Mouse (Mus musculus): Measurements from ENCODE around the gene Ltbp2.

The Ltbp2 gene

DNA sequence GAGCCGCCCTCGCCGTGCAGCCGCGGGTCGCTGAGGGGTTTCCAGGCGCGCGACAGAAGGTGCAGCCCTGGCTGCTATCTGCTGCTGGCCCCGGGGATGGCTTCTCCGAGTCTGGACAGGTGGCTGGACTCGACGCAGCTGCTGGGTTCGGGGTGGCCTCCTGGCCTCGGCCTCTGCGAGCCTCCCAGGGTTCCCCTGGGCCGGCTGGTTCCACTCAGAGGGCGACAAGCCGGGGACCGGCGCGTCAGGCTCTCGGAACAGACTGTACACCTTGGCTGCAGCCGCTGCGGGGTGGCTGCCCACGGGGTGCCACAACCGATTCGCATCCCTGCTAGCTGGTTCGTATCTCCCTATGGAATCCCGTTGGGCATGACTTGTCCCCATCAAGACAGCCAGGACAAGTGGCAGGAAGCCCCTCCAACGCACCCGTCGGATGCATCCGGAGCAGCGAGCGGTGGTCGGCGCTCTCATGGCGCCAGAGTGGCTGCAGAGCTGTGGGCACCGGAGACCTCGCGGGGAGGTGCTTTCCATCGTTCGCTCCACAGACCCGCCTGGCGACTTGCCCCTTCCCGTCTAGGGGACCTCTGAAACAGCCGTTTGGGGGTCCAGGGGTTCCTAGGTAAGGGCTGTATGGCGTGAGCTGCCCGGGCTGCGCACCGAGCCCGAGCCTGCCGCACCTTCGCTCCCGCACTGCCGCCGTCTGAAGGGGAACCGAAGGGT lies 411 bp downstream of the Ltbp2 start:
- DNase-seq = peak; percentile 66 to 78

DNA sequence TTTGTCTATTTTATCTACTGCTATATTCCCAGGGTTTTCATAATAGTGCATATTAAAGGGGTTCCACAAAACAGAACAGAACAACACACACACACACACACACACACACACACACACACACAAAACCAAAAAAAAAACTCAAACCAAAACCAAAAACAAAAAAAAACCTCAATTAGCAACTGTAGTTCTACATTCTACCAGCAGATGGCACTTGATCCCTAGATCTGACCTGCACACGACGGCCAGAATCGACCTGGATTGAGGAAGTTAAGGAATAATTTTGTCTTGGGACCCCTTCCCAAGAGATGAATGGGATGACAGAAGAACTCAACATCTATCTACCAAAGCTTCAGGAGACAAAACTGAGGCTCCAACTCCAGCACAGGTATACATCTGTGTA lies 2.9 kb downstream of the Ltbp2 start:
- peak; percentile 39 to 81 for DNase-seq

DNA sequence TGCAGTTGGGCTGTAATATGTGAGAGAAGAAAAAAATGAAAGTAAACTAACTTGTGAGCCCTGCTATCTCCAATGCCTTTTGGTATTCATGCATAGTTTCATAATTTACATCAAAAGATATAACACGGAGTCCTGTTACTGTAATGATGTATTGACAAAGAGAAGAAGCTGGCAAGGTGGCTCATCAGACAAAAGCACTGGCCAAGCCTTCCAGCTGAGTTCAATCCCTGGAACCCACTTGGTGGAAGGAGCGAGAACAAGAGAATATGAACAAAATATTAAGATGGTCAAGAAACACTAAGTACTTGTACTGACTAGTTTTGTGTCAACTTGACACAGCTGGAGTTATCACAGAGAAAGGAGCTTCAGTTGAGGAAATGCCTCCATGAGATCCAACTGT lies 4.0 kb downstream of the Ltbp2 start:
- DNase-seq = no peak

DNA sequence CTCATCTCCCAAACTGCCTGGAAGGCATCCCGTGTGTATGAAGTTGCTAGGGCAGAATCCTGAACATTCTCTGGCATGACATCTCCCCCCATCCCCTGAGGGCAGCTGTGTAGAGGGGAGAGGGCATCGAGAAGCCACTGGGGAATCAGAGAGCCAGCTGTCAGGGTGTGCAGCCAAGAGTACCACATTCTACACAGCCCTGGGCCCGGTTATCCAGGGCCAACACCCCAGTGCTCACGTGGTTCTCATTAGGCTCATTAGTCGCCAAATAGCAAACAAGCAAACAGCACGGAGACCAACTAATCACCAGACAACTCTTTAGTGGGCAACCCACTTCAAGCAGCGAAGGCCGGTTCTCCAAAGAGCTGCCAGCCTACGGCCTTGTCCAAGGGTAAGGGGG lies 10.9 kb downstream of the Ltbp2 start:
- DNase-seq = peak; percentile 34 to 41

- DNase-seq = no peak
Observed at GRCm38 (mm10) chr12:84864801-84865200, 11.5 kb downstream of the Ltbp2 start.

DNA sequence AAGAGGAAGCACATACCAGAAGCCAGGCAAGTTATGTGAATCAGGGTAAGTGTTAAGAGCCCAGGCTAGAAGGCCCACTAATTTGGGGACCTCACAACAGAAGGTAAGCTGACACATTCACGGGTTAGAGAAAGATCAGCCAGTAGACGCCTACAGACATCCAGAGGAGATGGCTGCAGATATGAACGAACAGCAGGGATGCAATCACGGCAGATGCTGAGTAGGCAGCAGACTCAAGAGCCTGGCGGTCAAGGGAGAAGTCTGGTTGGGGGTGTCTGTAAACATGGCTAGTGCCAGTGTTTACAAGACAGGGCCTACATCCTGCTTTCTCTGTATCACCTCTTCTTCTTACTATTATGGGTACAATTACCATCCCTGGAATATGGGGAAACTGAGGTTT lies 13.1 kb downstream of the Ltbp2 start:
- DNase-seq = no peak

- DNase-seq = peak; percentile 79 to 83
Observed at GRCm38 (mm10) chr12:84862136-84862910, 14.0 kb downstream of the Ltbp2 start.

DNA sequence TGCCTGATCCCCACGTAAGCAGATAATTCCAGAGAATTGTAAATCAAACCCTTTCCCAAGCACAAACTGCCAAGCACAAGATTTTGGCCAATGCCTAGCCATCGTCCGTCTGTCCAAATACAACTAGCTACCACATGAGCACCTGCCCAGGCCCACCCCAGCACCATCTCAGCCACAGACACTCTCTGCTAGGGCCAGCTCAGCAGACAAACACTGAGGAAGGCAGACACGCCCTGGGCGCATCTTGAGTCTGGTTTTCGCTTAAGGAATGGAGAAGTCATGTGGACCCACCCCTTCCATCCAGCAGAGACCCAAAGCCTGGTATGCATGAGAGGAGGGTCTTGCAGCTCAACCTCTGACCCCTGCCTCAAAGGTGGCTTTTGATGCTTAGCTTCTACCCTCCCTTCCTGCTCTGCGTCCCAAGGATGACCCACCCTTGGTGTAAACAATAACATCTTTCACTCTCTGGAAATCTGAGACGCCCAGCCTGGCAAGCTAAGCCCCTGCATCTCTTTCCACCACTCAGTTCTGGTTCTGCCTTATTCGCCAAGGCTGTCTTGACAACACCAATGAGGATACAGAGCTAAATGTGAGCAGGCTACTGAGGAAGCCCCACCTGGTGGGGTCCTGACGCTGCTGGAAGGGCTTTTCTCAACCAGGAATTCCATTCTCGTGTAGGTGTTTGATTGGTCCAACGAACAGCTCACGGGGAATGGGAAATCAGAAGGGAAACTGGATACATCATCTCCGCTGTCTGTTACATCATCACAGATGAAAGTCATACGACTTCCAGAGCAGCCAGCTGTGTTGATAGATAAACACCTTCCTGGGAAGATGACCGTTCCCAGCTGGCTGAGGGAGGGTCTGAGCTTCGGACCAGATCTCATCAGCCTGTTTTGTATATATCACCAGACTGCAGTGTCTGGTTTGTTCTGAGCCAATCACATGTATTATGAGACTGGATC lies 17.9 kb downstream of the Ltbp2 start:
- DNase-seq = no peak

- peak in 1 of 2 experiments; percentile 26 for DNase-seq
Observed at GRCm38 (mm10) chr12:84857706-84858105, 18.6 kb downstream of the Ltbp2 start.

GRCm38 (mm10) chr12:84856532-84856931 lies 19.8 kb downstream of the Ltbp2 start:
- peak; percentile 44 to 47 for DNase-seq

DNA sequence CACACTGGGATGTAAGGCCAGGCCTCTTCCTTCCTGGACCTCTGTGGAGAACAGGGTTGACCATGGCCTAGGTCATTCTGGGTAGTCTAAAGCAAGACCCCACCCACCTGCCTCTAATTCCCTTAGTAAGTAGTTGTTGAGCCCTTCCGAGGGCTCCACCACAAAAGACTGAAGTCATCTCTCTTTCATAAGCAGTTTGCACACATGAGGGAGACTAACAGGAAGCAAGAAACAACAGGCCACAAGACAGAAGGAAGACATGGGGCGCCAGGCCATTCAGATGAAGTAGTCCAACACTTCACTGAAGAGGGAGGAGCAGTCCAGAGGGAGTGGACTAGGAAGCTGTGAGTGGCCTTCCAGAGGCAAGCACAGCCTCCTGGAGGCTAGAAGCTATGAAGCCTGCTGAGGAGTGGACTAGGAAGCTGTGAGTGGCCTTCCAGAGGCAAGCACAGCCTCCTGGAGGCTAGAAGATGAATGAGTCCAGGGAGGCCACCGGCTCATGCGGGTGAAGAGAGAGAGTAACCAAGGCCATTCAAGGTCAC lies 21.2 kb downstream of the Ltbp2 start:
- DNase-seq = no peak

GRCm38 (mm10) chr12:84854392-84855033 lies 21.8 kb downstream of the Ltbp2 start:
- no peak for DNase-seq

DNA sequence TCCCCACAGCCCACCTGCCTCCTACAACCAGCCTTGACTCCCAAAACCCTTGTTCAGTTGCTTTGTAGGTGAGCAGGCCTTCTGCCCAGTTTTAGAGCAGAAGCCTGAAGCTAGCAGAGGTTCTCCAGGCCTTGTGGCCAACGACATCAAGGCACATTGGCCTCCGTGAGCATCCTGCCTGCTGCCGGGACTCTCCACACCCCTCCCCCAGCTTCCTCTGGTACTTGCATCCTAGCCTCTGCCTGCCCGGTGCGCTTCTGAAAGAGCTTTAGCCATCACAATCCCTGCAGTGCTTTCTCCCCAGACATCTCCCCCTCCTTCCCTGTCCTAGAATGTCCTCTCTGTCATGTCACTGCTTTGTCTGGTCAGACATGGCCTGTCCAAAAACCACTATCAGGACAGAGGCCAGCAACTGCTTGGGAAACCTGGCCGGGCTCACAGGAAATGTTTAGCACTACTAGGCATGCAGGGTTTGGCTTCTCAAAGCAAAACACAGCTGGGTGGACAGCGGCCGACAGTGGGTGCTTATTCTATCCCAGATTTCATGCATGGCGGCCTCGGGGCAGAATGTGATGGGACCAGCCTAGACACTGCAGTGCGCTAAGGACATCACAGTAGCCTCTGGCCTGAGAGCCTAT lies 24.8 kb downstream of the Ltbp2 start:
- DNase-seq = peak; percentile 23 to 25

DNA sequence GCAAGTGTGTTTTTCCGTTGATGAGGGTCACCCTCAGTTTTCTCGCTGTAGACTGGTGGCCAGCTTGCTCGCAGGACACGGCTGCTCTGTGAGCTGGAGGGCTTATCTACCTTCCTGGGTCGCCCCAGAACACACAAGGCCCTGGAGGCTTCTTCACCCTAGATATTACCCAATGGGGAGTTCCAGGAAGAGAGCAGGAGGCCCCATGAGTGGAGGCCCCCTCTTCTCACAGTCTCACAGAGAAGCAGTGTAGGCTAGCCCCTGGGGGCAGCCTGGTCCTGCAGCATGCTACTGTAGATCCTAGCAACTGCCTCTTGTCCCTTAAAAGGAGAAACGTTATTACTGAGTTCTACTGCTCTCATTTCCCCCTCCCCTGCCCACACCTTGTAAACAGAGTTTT lies 28.4 kb downstream of the Ltbp2 start:
- DNase-seq = no peak

GRCm38 (mm10) chr12:84847480-84847879 lies 28.9 kb downstream of the Ltbp2 start:
- no peak for DNase-seq

DNA sequence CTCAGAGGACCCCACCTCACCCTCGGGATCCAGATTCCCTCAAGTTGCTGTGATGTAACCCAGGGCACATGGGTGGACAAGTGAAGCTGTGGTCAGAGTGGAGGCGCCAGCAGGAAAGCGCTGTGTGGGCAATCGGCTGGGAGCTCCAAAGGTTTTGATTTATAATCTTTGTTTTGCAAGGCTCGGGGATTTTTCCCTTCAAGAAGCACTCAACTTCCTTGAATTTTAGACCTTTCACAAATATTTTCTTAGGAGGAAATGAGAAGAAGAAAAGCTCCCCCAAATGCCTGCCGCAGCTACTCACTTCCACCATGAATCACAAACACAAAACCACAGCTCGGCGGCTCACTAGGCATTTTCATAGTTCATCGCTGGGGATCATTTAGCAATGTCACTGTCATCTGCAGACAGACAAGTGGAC lies 29.7 kb downstream of the Ltbp2 start:
- no peak for DNase-seq

- peak; percentile 55 to 61 for DNase-seq
Observed at GRCm38 (mm10) chr12:84842706-84843105, 33.6 kb downstream of the Ltbp2 start.

GRCm38 (mm10) chr12:84841158-84842140 lies 34.9 kb downstream of the Ltbp2 start:
- peak; percentile 78 for DNase-seq

DNA sequence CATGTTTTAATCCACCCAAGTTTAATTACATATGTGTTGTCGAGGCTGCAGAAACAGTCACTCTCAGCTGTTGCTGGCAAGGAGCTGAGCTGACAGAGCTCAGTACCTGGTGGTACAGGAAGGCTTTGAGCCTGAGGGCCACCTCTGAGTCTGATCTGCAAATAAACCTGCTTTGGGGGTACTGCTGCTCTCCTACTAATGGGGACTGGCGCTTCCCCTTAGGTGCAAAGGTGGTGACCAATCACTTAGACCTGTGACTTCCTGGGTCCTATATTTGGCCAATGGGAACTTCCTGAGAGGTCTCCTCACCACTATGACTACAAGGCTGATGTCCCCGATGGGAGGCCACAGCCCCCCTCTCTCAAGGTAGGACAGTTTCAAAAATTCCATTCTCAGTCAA lies 35.6 kb downstream of the Ltbp2 start:
- DNase-seq = peak; percentile 42 to 50

GRCm38 (mm10) chr12:84839965-84840364 lies 36.4 kb downstream of the Ltbp2 start:
- peak; percentile 47 to 57 for DNase-seq
